Mouse (Mus musculus) 416B (cell line): ENCODE measurements around the gene Atp6v0a1.

Experiments
- DNase-seq: peaks from one replicate; pipeline ENCODE4 v3.0.0; 2011; ENCODE audit warnings: low read depth

The Atp6v0a1 gene

DNA sequence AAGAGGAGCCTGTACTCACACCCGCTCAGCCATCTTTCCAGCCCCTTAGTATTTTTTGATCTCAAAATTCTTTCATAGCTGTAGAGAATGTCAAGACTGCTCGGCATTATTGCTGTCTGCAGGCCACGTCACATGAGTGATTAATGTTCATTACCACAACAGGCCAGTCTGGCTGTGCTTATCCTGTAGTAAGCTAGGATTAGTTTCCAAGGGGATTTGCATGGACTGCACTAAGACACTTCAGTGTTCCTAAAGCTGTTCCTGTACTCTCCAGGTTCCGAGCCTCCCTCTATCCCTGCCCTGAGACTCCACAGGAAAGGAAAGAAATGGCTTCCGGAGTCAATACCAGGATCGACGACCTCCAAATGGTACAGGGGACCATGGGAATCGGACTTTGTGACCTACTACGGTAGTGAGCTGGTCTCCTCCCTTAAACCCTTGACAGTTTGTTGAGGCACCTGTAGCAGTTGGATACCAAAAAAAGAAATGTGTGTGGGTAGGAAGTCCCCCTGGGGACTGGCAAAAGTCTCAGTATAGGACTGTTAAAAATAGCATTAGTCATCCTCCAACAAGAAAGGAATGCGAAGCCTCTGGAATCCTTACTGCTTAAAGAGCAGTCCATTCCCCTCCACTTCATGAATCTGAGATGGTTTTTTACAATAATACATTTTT is 21.0 kb downstream of the Atp6v0a1 start:
- DNase-seq, result no peak

DNA sequence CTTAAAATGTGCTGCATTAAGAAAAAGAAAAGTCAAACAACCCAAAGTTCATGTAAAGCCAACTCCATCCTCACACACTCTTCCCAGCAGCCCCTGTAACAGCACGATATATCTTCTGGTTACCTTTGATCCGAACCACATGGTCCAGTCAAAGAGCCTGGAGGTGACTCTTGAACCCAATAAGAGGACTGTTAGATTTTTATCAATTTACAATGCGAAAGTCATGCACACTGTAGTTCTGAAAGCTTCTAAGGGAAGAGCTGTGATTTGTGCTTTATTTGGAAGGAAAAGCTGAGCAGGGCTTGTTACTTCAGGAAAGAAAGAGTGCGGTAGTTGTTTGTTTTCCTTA is 21.5 kb downstream of the Atp6v0a1 start:
- no peak for DNase-seq

DNA sequence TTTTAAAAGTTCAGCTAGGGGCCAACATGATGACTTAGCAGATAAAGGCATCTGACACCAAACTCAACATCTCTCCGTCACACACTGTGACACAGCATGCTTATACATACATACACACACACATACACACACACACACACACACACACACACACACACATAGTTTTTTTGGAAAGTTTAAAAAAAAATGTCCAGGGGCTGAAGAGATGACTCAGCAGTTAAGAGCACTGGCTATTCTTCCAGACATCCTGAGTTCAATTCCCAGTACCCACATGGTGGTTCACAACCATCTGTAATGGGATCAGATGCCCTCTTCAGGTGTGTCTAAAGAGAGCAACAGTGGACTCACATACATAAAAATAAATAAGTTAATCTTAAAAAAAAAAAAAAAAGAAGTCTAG is 22.2 kb downstream of the Atp6v0a1 start:
- no peak for DNase-seq

DNA sequence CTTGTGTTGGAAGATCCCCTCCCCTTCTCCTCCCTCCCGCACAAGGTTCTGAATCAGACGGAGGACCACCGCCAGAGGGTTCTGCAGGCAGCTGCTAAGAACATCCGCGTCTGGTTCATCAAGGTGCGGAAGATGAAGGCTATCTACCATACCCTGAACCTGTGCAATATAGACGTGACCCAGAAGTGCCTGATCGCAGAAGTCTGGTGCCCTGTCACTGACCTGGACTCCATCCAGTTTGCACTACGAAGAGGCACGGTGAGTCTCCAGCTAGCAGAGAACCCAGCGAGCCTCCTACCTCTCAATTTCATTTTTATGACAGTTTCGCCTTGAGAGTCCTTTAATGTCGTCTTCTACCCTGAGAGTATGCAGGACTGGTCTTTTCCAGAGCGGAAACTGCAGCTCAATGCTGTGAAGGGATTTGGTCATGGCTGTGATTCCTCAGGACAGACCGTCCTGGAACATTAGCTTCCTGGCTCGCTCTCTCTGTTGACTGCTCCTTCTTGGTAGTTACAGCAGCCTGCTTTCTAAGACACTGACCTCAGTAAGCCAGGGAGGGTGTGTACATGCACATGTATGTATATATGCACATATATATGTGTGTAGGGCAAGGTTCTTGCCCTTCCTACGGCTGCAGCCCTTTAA is 24.7 kb downstream of the Atp6v0a1 start:
- no peak for DNase-seq

DNA sequence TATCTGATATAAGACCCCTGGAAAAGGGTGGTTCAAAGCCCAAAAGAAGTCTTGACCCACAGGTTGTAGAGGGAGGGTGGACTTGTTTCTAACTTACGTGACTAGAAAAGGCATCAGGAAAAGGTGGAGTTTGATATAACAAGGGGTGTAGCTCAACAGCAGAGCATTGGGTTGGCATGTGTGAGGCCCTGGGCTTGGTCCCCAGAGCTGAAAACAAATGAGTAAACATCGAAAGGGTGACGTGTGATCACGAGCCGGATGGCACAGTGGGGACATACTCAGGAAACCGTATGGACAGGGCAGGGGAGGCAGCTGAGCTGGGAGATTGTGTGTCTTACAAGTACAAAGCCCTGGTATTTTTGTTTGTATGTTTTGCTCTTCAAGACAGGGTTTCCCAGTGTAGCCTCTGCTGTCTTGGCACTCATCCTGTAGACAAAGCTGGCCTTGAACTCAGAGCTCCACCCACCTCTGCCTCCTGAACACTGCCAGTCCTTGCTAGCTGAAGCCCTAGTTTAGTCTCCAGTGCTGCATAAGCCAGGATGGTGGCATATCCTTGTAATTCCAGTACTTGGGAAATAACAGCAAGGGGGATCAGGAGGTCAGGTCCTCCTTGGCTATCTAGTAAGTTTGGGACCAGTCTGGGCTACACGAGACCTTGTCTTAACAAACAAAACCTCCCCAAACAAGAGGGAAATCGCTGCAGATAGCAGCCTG is 25.5 kb downstream of the Atp6v0a1 start:
- no peak for DNase-seq

DNA sequence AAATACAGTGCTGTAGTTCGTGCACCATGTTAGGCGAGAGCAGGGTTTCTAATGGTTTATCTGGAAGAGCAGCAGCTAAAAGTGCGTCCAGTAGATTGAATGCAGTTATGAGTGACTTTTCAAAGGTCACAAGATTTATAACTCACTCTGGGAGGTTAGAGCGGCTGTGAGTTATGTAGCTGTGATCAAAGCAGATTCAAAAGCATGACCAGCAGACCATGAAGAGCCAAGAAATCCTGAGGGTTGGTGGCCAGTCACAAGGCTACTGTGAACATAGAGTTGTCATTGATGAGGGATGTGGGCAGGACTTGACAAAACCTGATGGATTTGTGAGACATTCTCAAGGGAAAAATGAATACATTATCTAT is 26.1 kb downstream of the Atp6v0a1 start:
- no peak for DNase-seq

DNA sequence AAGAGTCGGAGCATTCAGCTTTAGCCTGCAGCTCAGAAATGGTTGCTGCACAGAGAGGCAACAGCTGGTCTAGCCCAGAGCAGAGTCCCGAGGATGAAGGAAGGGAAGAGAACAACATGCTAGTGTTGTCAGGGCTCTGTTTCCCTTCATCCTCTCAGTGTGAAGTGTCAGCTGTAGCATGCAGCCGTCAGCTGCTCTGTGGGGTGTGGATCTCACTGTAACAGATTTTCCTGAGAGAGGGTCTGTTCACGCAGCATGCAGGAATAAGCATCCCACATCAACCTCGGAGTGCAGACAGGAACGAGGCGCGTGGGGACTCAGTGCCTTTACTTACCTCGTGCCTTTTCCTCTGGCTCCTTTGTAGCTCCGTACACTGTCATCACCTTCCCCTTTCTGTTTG is 28.5 kb downstream of the Atp6v0a1 start:
- DNase-seq, result no peak

DNA sequence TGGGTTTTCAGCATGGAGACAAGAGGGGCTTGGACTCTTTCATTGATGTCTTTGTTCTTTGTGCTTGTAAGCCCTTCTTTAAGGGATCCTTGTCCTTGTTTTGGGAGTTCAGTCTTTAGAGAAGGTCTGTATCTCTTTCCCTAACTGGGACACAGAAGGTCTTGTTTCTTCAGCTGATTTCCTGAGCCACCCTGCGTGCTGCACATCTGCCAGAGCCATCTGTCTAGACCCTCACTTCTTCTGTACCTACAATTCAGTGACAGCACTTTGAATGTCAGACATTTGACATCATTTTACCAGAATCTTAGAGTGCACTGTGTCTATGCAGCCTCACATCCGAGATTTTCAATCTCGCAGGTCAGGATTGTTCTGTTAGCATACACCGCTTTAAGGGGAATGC is 36.6 kb downstream of the Atp6v0a1 start:
- DNase-seq, result no peak

DNA sequence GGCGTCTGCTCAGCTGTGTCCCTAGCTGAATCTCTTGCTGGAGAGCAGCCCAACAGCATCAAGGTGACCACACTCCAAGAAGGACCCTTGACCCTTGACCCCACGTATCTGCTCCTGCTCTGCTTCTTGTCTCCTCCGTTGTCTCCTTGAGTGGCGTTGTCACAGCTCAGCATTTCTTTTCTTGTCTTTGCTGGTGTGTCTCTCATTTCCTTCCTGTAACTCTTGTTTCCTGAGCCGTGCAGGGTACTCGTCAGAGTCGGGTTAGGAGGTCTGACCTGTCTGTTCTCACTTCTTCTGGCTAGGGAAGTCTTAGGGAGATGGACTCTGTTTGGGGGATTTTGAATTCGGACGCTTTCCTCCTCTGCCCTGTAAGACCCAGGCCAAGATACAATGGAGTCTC is 37.2 kb downstream of the Atp6v0a1 start:
- DNase-seq, result peak; percentile 28

DNA sequence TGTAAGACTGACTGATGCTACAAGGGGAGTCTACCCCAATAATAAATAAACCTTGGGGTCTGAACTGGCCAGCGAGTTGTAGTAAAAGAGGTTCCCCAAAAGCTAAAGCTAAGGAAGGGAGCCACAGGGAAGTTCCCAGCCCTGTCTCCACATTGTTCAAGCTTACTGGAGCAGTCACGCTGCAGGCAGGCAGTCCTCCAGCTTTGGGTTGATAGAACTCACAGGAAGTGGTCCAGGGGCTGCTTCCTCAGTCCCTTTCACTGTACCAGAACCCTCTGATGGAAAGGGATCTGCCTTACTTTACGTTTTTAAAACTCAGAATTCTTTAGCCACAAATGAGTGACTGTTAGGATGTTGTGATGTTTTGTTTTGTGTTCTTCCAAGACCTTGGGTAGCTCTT is 38.2 kb downstream of the Atp6v0a1 start:
- DNase-seq, result no peak

DNA sequence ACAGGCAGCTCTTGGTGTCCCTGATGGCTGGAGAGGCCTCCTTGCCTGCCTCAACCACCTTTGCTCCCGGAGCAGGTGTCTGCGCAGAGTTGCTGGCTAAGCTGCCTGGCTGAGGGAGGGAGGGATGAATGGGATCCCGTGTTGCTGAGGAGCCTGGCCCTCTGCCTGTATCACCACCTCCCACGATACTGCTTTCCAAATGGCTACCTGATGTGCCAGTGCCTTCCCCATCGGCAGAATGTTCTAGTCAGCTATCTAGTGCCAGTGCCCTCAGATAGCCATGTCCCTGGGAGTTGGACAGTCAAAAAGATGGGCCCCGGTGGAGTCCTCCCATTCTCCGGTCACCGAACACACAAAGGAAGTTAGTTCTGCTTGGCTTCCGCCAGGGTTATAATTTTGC is 41.1 kb downstream of the Atp6v0a1 start:
- DNase-seq, result no peak

DNA sequence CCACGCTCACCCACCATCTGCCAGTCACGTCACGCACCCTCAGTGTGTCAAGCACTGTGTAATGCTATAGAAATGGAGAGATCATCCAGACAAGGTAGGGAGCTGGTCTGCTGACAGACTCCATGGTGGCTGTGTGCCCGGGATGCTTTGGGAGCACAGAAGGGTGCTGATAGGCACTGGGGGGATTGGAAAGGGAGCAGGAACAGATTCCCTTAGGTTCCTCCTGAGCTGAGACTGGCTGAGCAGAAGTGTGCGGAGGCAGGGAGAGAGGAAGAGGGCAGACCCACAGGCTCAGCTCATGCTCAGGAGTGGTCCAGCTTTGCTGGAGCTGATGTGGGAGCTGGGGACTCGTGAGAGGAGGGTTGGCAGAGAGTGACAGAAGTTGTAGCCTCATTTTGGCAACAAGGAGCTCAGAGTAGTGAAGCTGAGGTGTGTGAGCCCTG is 41.8 kb downstream of the Atp6v0a1 start:
- DNase-seq, result no peak

DNA sequence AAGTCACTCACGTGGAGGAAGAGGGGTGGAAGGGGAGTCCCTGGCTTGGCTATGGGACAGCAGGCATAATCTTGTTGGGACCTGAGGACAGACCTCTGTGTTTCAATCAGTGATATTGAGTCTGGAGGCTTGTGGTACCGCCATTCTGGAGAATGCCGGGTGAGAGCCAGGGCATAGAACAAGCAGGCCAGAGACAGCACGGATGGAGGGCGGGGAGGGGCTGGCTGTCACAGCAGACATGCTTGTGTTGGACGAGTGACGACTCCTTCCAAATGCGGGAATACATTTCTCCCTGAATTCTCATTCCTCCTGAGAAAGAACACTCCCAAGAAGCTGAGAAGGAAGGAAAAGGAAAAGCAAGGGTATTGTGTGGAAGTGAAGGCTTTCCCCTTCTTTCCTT is 42.4 kb downstream of the Atp6v0a1 start:
- DNase-seq, result no peak

DNA sequence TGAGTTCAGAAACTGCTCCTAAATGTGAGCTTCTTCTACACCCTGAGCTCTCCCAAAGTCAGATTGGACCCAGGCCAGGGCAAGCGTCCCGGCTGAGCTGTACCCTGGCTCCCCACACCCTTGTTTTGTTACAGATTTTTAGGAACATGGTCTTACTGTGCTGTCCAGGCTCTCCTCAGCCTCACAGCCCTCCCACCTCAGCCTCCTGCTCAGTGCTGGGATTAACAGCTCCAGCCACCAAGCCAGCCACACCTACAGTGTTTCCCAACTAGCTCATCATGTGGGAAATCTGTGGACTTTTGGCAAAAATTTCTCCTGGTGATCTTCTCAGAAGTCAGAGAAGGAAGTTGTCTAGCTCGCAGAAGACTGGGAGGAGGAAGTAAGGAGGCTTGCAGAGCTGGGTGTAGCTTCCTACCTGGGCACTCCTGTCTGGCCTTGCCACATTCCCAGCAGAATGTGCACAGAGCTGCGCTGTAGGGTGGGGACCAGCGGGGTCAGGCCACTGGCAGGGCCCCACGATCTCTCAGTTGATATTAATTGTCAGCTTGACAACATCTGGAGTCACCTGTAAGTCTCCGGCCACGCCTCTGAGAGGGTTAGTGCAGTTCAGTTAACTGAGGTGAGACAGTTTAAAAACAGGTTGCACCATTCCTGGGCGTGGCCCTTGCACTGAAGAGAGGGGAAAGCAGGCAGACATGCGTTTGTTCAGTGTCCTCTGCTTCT is 43.7 kb downstream of the Atp6v0a1 start:
- no peak for DNase-seq

DNA sequence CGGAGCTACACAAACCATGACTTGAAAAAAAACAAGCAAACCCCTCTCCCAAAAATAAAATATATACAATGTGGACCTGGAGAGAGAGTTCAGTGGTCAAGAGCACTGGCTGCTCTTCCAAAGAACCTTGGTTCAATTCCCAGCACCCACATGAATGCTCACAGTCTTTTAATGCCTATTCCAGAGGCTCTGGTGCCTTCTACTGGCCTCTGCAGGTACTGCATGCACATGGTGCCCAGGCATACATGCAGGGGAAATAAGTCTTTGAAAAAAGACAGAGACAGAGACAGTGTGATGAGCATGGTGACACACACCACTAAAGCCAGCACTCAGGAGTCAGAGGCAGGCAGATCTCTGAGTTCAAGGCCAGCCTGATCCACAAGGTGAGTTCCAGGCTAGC is 44.7 kb downstream of the Atp6v0a1 start:
- DNase-seq, result no peak

DNA sequence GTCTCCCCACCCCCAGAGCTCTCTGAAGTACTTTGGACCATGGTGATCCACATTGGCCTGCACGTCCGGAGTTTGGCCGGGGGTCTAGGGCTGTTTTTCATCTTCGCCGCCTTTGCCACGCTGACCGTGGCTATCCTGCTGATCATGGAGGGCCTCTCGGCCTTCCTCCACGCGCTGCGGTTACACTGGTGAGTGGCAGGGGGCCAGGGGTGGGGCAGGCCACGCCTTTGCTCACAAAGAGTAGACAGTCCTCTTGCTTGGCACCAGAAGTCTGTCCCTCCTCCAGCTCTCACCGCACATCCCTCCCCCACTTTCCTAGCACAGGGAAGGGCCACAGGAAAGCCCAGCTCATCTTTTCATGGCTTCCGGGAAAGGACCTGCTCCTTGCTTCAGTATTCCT is 46.2 kb downstream of the Atp6v0a1 start:
- DNase-seq, result no peak

DNA sequence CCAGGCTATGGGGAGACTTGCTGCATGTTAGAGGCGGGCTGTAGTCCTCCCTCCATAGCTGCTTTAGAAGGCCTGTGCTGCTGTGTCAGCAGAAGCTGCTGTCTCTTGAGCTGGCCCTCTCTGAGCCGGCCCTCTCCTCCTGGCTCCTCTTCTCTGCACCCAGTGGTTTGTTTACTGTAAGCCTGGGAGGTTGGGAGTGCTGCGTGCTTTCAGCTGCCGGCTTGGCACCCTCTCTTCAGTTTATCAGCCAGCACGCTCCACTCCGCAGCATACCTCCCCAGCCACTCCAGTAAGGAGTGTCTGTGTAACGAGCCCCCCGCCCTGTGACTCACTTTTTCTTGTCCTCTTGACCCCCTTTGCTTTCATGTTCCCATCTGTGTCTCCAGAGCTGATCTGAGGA is 47.6 kb downstream of the Atp6v0a1 start:
- no peak for DNase-seq

DNA sequence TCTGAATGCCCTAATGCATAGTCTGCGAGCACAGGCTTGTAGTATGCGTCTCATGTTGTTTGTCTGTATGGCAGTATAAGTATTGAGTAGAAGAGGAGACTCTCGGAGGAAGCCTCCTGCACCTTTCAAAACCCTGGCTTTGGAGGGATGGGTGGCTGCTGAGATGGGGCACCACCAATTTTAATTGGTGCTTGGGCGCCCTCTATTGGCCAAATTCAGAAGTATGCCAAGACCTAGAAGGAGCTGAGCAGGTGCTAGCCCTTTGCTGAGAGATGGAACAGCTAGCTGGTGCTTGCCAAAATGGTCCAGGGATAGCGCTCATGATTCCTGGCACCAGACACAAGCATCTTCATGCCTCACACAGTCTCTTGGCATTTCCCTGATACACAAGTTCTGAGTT is 48.6 kb downstream of the Atp6v0a1 start:
- peak; percentile 81 for DNase-seq

DNA sequence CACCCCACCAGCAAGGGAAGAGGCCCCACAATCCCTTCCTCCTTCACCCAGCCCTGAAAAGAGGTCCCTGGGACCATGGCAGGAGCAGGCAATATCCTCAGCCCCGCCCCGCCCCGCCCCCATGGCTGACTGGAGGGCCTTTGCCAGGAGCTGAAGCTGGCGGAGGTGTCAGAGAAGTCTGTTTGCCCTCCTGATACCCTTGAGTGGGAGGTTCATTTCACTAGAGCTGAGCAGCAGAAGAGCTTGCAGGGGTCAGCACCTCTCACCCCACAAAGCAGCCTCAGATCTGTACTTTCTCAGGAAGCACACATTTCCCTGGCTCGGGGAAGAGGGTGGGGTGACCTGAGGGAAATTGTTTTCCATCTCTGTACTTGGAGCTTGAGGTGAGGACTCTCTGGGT is 49.5 kb downstream of the Atp6v0a1 start:
- no peak for DNase-seq

DNA sequence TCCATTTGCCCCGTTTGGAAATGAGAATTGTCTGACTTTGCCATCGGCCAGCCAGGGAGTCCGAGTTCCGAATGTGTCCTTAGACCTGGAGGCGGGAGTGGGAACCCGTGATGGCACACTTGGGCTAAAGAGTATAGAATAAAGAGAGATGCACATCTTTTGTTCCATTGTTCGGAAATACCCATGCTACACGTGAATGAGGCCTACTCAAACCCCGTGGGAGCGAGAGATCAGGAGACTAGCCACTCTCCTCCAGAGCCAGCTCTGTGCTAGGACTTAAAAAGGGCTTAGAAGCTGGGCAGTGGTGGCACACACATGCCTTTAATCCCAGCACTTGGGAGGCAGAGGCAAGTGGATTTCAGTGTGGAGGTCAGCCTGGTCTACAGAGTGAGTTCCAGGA is 50.2 kb downstream of the Atp6v0a1 start:
- no peak for DNase-seq

DNA sequence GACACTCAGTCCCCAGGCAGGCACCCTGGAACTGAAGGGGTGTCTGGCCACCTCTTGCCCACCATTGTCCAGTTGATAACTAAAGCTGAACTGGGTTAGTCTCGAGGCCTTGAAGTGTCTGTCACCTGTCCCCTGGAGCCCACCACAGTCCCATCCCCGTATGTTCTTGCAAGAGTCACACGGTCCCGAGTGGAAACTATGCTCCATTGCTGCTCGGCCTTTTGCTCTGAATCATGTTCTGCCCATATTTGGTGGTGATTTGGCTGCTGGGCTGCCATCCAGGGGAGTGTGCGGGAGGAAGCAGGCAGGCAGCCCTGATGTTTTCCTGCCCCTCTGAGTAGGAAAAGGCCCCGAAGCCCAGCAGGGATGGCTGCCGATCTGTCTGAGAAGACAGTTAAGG is 50.9 kb downstream of the Atp6v0a1 start:
- peak; percentile 72 for DNase-seq

DNA sequence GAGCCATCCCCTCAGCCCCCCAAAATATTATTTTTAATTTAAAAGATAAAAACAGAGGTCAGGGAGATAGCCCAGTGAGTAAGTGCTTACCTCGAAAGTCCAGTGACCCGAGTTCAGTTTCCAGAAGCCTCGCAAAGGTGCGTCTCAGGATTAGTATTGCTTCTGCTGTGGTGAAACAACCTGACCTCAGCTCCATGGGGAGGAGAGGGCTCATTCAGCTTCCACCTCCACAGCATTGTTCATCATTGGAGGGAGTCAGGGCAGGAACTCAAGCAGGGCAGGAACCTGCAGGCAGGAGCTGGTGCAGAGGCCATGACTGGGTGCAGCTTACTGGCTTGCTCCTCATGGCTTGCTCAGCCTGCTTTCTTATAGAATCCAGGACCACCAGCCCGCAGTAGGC is 51.8 kb downstream of the Atp6v0a1 start:
- DNase-seq, result no peak
